Mouse (Mus musculus): ENCODE measurements at regions not wholly inside any gene's neighbourhood (a gene's known extent, or its start where the extent isn't known, plus 50 kb on each side); places are given as distances from the start of the nearest gene placed in this dataset.

DNA sequence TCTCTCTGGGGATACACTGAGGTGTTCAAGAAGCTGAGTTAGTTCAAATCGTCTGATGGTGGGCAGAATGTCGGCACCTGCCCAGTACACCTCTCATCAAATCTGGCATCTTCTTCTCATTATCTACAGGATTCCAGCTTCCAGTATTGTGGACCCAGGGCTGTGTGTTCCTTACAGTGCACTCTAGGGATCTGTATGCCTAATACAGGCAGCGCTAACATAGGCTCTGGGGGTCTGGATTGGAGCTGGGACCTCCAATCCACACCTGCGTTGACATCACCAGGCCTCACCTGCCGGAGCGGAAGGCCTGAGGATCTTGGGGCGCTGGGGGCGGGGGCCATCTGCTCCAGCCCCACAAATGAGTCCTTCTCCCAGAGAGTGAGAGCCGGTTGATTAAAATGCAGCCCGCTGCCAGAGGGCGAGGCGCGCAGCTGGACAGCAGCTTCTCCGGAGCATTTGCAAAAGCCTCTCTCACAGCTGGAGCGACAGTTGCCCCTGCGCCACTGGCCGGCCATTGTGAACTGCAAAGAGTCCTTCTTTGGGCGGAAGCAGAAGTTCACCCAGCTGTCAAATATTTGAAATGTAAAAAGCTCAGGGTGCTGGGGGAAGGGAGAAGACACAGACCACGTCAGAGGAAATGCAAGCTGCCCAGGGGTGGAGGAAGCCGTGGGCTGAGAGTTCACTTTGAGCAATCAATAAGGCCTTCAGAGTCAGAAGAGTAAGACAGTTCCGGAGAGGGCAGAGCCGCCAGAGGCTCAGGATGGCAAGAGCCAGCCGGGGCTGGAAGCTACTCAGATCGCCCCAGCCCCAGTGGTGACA, 347.0 kb downstream of the Rnf144a start:
- no peaks in the 10 kb centered on the region; the same call in 1 of the 2 replicates for H3K4me1 ChIP-seq (replicated peaks)
- WGBS (ENCODE audit: insufficient replicate concordance): 9% methylated on average over 24 of the region's 24 CpGs
- H3K27me3 ChIP-seq: no peaks in the 10 kb centered on the region
- ATAC-seq (ENCODE audit: insufficient read depth): no peak
- H3K9ac ChIP-seq: no peak overlapping the region
- no peak overlapping the region for H3K4me3 ChIP-seq (replicated peaks)
- H3K36me3 ChIP-seq (replicated peaks): no peaks in the 10 kb centered on the region
- peak overlapping the region; percentile 32 for H3K4me2 ChIP-seq
- no peak overlapping the region for H3K27ac ChIP-seq (replicated peaks)
- H3K9me3 ChIP-seq (replicated peaks): no peaks in the 10 kb centered on the region

DNA sequence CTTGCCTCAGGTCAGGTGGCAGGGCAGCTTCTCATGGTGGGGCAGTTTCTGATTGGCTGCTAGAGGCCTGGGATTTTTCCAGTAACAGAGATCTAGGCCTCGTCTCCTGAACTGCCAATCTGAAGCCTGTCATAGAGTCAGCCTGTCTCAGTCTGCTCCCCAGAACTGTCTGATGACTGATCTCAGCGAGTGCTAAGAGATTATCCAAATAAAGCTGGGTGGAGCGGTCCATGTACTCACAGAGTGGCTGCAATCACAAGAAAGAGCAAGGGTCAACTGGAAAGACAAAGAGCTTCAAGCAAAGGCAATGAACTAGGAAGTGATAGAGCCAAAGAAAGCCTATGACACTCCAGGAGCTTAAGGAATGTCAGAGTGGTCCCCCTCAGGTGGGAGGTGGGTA, 354.7 kb downstream of the Rnf144a start:
- Histone ChIP-seq H3K4me3 (replicated peaks) (no peak overlapping the region), H3K36me3 (replicated peaks) (no peaks in the 10 kb centered on the region), H3K4me1 (replicated peaks) (no peaks in the 10 kb centered on the region), H3K27ac (replicated peaks) (no peak overlapping the region), H3K9ac (no peak overlapping the region), H3K4me2 (no peak overlapping the region), H3K9me3 (replicated peaks) (no peaks in the 10 kb centered on the region), H3K27me3 (no peaks in the 10 kb centered on the region)
- 35% methylated on average over 3 of the region's 3 CpGs for WGBS (ENCODE audit: insufficient replicate concordance)
- no peak for ATAC-seq (ENCODE audit: insufficient read depth)

DNA sequence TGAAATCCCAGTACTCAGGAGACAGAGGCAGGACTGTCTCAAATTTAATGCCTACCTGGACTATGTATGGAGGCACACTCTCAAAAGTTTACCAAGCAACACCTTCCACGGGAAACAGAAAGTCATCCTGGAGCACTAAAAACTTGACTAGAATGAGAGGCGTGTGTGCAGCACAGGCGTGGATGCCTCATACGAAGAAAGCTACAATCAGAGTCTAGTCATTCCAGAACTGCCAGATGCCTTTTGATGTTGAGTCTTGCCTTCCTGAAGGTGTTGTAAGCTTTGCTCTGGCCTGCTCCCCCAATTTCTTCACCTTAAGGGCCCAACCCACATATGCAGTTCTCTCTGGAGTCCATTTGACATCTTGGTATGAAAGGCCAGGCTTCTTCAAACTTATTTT, 356.0 kb downstream of the Rnf144a start:
- no peak overlapping the region for H3K4me3 ChIP-seq (replicated peaks)
- H3K4me1 ChIP-seq (replicated peaks): no peaks in the 10 kb centered on the region
- no peak overlapping the region for H3K27ac ChIP-seq (replicated peaks)
- no peak overlapping the region for H3K4me2 ChIP-seq
- H3K27me3 ChIP-seq: no peaks in the 10 kb centered on the region
- no peak for ATAC-seq (ENCODE audit: insufficient read depth)
- 73% methylated on average over 4 of the region's 4 CpGs for WGBS (ENCODE audit: insufficient replicate concordance)
- H3K9ac ChIP-seq: no peak overlapping the region
- no peaks in the 10 kb centered on the region for H3K36me3 ChIP-seq (replicated peaks)
- no peaks in the 10 kb centered on the region for H3K9me3 ChIP-seq (replicated peaks)

DNA sequence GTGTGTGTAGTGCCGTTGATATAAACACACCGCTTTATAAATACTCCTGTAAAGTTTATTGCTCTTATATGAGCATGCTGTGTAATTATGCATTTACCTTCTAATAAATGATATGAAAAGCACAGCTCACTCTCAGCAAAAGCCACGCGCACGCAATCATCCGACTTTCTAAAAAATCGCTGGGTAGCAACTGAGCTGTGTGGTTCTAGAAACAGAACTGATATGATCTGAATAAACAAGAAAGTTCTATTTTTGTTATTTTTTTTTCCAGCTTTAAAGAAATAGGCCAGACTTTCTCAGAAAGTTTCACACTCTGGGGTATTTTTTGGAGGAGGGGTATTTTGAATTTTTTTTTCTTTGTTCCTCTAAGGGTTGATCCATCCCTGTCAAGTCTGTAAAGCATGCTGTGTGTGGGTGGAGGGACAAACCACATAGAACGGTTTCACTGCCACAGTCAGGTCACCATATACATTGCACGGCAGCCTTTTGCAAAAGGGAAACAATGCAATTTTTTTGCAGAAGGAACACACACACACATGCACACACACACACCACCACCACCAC, 357.5 kb downstream of the Rnf144a start:
- Histone ChIP-seq H3K4me3 (replicated peaks) (no peak overlapping the region), H3K9me3 (replicated peaks) (no peaks in the 10 kb centered on the region), H3K36me3 (replicated peaks) (no peaks in the 10 kb centered on the region), H3K27ac (replicated peaks) (no peak overlapping the region), H3K9ac (no peak overlapping the region), H3K4me1 (replicated peaks) (no peaks in the 10 kb centered on the region), H3K4me2 (no peak overlapping the region), H3K27me3 (no peaks in the 10 kb centered on the region)
- WGBS (ENCODE audit: insufficient replicate concordance): 71% methylated on average over 9 of the region's 9 CpGs
- ATAC-seq (ENCODE audit: insufficient read depth): no peak

DNA sequence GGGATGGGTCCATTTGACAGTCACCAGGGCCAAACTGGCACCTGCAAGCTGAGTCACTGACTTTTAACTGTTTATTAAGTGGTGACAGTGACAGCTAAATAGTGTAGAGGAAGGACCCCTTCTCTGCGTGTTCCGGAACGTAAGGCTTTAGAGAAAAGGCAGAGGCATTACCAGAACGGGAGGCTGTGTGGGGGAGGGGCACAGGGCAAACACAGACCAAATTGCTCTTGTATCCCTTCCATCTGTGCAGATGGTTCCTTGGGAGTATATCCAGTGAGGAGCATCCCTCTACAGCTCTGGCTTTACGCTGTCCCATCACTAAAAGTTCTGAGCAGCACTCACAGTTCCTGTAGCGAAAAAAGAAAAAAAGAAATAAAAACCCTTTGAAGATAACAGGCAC, 368.1 kb downstream of the Rnf144a start:
- Histone ChIP-seq H3K9me3 (replicated peaks) (no peaks in the 10 kb centered on the region), H3K27ac (replicated peaks) (no peak overlapping the region), H3K4me3 (replicated peaks) (no peak overlapping the region), H3K27me3 (no peaks in the 10 kb centered on the region), H3K4me1 (replicated peaks) (no peaks in the 10 kb centered on the region), H3K9ac (no peak overlapping the region), H3K4me2 (no peak overlapping the region), H3K36me3 (replicated peaks) (no peaks in the 10 kb centered on the region)
- 64% methylated on average over 6 of the region's 6 CpGs for WGBS (ENCODE audit: insufficient replicate concordance)
- no peak for ATAC-seq (ENCODE audit: insufficient read depth)

DNA sequence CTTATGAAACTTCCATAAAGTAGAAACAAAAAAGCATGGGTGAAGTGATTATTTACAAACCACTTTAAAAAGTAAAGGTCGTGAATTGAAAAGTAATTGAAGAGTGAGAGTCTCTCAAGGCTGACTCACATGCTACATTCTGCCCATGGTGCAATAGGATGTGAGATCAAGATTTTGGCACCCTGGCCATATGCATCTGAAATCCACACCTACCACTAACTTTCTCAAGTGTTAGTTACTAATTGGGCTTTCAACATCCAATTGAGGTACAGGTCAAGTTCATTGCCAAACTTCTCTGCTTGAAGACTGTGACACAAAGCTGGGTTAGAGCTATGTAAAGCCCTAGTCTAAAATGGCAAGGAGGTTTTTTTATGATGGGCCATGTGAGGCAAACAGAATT, 369.7 kb downstream of the Rnf144a start:
- Histone ChIP-seq H3K36me3 (replicated peaks) (no peaks in the 10 kb centered on the region), H3K9ac (no peak overlapping the region), H3K27me3 (no peaks in the 10 kb centered on the region), H3K4me1 (replicated peaks) (no peaks in the 10 kb centered on the region), H3K27ac (replicated peaks) (no peak overlapping the region), H3K9me3 (replicated peaks) (no peaks in the 10 kb centered on the region), H3K4me3 (replicated peaks) (no peak overlapping the region), H3K4me2 (no peak overlapping the region)
- ATAC-seq (ENCODE audit: insufficient read depth): no peak
- 47% methylated on average over 1 of the region's 1 CpGs for WGBS (ENCODE audit: insufficient replicate concordance)

DNA sequence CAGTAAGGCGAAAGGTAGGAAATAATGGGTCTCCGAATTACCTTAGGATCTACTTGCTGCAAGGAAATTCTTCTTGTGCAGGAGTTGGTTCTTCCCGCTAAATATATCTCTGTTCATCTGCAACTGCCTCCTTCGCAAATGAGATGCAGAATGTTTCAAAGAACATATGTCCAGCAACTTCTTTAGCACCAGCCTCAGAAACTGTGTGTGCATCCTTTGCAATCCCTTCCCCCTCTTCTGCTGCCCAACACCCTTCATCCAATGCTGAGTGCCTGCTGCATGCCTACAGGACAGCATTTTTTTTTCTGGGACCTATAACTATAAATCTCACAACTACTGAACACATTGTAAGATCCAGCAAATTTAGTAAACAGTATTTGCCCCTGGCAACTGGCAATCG, 402.1 kb downstream of the Rnf144a start:
- Histone ChIP-seq H3K9ac (no peak overlapping the region), H3K36me3 (replicated peaks) (no peaks in the 10 kb centered on the region), H3K27me3 (no peaks in the 10 kb centered on the region), H3K4me3 (replicated peaks) (no peak overlapping the region), H3K4me2 (no peak overlapping the region), H3K9me3 (replicated peaks) (no peaks in the 10 kb centered on the region), H3K4me1 (replicated peaks) (no peaks in the 10 kb centered on the region), H3K27ac (replicated peaks) (no peak overlapping the region)
- WGBS (ENCODE audit: insufficient replicate concordance): 58% methylated on average over 5 of the region's 5 CpGs
- no peak for ATAC-seq (ENCODE audit: insufficient read depth)

DNA sequence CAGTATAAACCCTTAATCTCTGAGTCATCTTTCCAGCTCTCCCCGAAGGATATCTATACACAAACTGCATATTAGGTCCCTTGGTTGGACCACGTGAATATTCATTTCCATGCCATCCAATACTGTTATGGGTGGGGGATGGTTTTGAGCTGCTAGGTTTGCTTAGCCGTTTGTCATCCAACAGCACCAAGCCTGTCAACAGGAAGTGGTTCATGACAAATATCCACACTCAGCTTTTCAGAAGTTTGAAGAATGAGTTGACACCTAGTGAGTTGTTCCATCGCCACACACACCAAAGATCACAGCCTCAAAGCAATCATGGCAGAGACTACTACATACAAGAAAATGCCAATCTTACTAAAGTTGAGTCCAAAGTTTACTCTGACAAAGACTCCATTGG, 421.0 kb downstream of the Rnf144a start:
- WGBS (ENCODE audit: insufficient replicate concordance): 45% methylated on average over 4 of the region's 4 CpGs

DNA sequence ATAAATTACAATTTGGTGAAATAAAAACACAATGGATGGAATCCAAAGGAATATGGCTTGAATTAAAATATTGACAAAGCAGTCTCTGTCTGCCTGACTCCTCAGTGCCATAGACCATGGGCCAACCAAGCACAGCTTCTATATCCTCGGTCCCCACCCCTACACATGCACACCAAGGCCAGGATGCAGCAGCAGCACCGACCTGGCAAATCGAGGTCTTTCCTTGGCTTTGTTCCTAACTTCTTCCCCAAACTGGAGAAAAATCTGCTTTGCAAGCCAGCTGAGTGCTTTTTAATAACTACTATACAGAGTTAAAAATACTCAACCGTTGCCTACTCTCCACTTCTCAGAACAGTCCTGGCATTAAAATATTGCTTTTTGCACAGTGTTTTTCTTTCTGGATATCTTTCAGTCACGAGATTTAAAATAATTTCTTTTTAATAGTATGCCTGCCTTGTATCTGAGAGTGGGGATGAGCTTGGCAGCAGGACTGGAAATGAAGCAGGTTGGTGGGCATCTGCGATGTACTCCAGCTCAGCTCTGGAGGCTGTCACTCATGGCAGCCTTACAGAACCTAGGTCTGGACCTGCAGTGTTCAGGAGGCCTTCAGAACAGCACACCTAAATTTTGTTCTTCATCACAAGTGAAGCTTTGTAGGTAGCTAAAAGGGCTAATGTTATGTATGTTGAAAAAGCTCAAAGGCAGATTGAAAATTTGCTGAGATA, 423.1 kb downstream of the Rnf144a start:
- H3K4me2 ChIP-seq: no peak overlapping the region
- no peak for ATAC-seq (ENCODE audit: insufficient read depth)
- 53% methylated on average over 6 of the region's 6 CpGs for WGBS (ENCODE audit: insufficient replicate concordance)

More for the DNA sequence above, 421.0 kb downstream of the Rnf144a start:
- Histone ChIP-seq H3K27me3 (no peaks in the 10 kb centered on the region), H3K27ac (replicated peaks) (no peak overlapping the region), H3K4me1 (replicated peaks) (no peaks in the 10 kb centered on the region), H3K4me2 (no peak overlapping the region), H3K4me3 (replicated peaks) (no peak overlapping the region), H3K36me3 (replicated peaks) (no peaks in the 10 kb centered on the region), H3K9me3 (replicated peaks) (no peaks in the 10 kb centered on the region), H3K9ac (no peak overlapping the region)
- no peak for ATAC-seq (ENCODE audit: insufficient read depth)

DNA sequence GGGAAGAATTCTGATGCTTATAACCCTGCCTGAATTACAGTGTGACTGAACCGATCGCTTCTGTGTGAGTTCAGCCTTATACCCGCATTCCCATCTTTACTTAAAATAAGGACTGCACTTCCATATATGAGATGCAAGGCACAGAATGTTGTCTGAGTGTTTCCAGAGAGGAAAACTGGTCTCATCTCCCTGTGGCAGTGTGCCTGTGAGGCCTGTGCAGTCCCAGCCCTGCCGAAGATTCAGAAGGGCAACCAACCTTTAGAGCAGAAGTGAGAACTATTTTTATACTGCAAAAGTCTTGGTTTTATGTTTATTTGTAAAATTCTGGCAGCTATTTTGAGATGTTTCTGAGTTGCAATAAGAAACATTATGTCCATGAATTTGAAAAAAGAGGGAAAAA, 432.5 kb downstream of the Rnf144a start:
- Histone ChIP-seq H3K9ac (no peak overlapping the region), H3K27ac (replicated peaks) (no peak overlapping the region), H3K4me1 (replicated peaks) (no peaks in the 10 kb centered on the region), H3K4me3 (replicated peaks) (no peak overlapping the region), H3K9me3 (replicated peaks) (no peaks in the 10 kb centered on the region), H3K27me3 (no peaks in the 10 kb centered on the region), H3K36me3 (replicated peaks) (no peaks in the 10 kb centered on the region), H3K4me2 (no peak overlapping the region)
- no peak for ATAC-seq (ENCODE audit: insufficient read depth)
- 72% methylated on average over 4 of the region's 4 CpGs for WGBS (ENCODE audit: insufficient replicate concordance)

More for the DNA sequence above, 423.1 kb downstream of the Rnf144a start:
- H3K27me3 ChIP-seq: no peaks in the 10 kb centered on the region
- no peak overlapping the region for H3K4me3 ChIP-seq (replicated peaks)
- no peak overlapping the region for H3K27ac ChIP-seq (replicated peaks)
- H3K36me3 ChIP-seq (replicated peaks): no peaks in the 10 kb centered on the region
- H3K4me1 ChIP-seq (replicated peaks): no peaks in the 10 kb centered on the region
- H3K9ac ChIP-seq: no peak overlapping the region
- H3K9me3 ChIP-seq (replicated peaks): no peaks in the 10 kb centered on the region

DNA sequence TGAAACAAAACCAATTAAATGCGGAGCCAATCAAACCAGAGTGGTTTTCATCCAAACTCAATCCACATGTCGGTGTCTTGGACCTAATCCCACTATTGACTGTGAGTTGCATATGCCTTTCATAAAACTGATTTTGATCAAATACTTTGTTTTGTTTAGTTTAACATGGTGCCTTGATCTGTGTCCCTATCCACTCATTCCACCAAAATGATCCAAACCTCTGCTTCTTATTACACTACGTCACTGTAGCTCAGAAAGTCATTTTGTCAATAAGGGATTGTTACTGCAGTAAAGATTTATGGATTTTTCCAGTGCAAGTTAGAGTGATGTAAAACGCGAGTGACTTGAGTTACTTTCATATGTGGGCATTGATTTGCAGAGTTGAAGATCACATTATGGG, 436.7 kb downstream of the Rnf144a start:
- Histone ChIP-seq H3K4me3 (replicated peaks) (no peak overlapping the region), H3K9me3 (replicated peaks) (no peaks in the 10 kb centered on the region), H3K4me1 (replicated peaks) (no peaks in the 10 kb centered on the region), H3K9ac (no peak overlapping the region), H3K27me3 (no peaks in the 10 kb centered on the region), H3K27ac (replicated peaks) (no peak overlapping the region), H3K4me2 (no peak overlapping the region), H3K36me3 (replicated peaks) (no peaks in the 10 kb centered on the region)
- 68% methylated on average over 5 of the region's 5 CpGs for WGBS (ENCODE audit: insufficient replicate concordance)
- ATAC-seq (ENCODE audit: insufficient read depth): no peak
